Mouse (Mus musculus): ENCODE data around the gene Fcgr3.

Fcgr3 gene

GRCm38 (mm10) chr1:171057253-171057652, 7.5 kb downstream of the Fcgr3 start:
- DNase-seq (ENCODE audit: inconsistent age in 2 of 2, low spot score in 1 of 2) = peak in 1 of 2 experiments; percentile 73

GRCm38 (mm10) chr1:171053305-171053704, 11.4 kb downstream of the Fcgr3 start:
- DNase-seq (ENCODE audit: inconsistent age in 2 of 2, low spot score in 1 of 2) = no peak

DNA sequence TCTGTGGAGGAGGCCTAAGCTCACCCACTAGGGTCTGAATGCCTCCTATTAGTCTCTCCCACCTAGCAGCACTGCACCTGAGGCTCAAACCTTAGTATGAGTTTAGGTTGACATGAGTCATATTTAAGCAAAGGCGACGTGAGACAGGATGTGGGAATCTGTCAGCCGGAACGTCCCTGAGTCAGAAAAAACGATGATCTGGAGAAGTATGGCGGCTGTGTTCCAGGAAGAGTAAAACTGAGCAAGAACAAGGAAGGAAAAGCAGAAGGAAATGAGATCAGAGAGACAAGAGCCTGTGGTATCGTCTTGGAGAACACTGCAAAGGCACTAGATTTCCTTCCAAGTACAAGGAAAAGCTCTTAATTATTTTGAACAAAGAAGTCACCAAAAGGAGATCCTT, 14.0 kb downstream of the Fcgr3 start:
- DNase-seq (ENCODE audit: inconsistent age in 2 of 2, low spot score in 1 of 2) = no peak

GRCm38 (mm10) chr1:171049263-171049662, 15.5 kb downstream of the Fcgr3 start:
- DNase-seq (ENCODE audit: inconsistent age in 2 of 2, low spot score in 1 of 2) = no peak

- no peak for DNase-seq (ENCODE audit: inconsistent age in 2 of 2, low spot score in 1 of 2)
These were observed 18.2 kb downstream of the Fcgr3 start for GRCm38 (mm10) chr1:171046501-171046900.

DNA sequence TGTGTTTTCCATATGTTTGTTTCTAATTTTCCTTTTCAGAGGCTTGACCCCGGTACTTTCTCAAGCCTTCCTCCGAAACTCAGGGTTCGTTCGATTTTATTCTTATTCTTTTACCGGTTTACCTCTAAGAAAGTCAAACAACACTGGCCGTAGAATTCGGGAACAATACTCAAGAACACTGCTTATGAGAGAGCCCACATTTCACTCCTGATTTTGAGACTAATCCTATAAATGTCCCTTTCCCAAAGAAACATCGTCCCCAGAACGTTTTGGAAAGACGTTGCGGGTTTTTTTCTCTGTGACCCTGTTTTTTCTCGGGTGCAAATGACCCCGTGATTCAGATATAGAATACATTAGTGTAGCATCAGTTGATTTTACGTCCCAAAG, 19.7 kb downstream of the Fcgr3 start:
- DNase-seq (ENCODE audit: inconsistent age in 2 of 2, low spot score in 1 of 2) = no peak

DNA sequence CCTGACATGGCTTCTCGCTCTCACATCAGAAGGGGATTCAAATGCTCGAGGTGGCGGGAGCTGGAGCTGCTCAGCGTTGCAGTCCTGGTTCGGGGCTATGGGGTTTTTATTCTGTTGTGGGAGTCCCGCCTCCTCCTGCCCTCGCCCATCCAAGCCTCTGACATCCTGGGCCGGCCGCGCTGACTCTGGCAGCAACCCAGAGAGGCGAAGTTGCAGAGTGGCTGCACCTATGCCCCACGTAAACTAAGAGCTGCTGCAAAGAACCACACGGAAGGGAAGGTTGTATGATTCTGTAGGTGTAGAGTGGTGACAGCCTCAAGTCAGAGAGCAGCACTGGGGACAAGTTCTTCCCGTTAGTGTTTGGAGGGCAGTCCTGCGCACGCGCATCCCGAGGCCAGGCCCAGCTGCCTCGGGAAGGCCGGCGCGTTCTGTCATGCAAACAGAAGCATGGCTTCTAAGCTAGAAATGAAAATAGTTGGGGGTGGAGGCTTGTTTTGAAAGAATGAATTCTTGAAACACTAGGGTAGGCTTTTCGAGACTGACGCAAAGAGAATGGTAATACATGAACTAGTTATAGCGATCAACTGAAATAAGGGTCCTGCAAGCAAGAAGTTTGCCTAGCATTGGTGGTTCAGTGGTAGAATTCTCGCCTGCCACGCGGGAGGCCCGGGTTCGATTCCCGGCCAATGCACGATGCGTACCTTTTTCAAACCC, 20.2 kb downstream of the Fcgr3 start:
- DNase-seq (ENCODE audit: inconsistent age in 2 of 2, low spot score in 1 of 2) = peak; percentile 91 to 97

- DNase-seq (ENCODE audit: inconsistent age in 2 of 2, low spot score in 1 of 2) = no peak
These were observed 21.1 kb downstream of the Fcgr3 start for GRCm38 (mm10) chr1:171043594-171044153.

GRCm38 (mm10) chr1:171039880-171040279, 24.9 kb downstream of the Fcgr3 start:
- DNase-seq (ENCODE audit: inconsistent age in 2 of 2, low spot score in 1 of 2) = no peak

- no peak for DNase-seq (ENCODE audit: inconsistent age in 2 of 2, low spot score in 1 of 2)
These were observed 25.6 kb downstream of the Fcgr3 start for GRCm38 (mm10) chr1:171039135-171039534.

GRCm38 (mm10) chr1:171037861-171038721, 26.6 kb downstream of the Fcgr3 start:
- DNase-seq (ENCODE audit: inconsistent age in 2 of 2, low spot score in 1 of 2) = peak; percentile 86 to 98

- DNase-seq (ENCODE audit: inconsistent age in 2 of 2, low spot score in 1 of 2) = peak; percentile 76 to 96
These were observed 28.0 kb downstream of the Fcgr3 start for GRCm38 (mm10) chr1:171036550-171037324.

DNA sequence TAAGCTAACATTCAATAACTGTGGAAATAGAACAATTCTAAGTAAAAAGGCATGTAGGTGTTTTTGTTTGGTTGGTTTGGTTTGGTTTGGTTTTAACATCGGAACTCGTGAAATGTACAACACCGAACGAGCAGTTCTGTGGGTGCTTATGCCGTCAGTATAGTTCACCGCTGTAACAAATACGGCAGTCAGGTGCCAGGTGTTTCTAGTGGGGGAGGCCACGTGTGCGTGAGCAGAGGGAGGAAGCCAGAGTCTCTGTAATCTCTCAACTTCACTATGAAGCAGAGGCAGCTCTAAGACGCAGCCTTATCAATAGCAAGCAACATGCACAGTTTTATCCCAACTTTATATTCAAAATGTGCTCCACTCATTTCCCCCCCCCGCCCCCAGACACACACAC, 29.1 kb downstream of the Fcgr3 start:
- DNase-seq (ENCODE audit: inconsistent age in 2 of 2, low spot score in 1 of 2) = no peak

- DNase-seq (ENCODE audit: inconsistent age in 2 of 2, low spot score in 1 of 2) = no peak
These were observed 30.5 kb downstream of the Fcgr3 start for GRCm38 (mm10) chr1:171034201-171034600.

- peak; percentile 90 to 98 for DNase-seq (ENCODE audit: inconsistent age in 2 of 2, low spot score in 1 of 2)
These were observed 31.0 kb downstream of the Fcgr3 start for GRCm38 (mm10) chr1:171033756-171034155.

GRCm38 (mm10) chr1:171033196-171033595, 31.5 kb downstream of the Fcgr3 start:
- no peak for DNase-seq (ENCODE audit: inconsistent age in 2 of 2, low spot score in 1 of 2)

- DNase-seq (ENCODE audit: inconsistent age in 2 of 2, low spot score in 1 of 2) = peak in 1 of 2 experiments; percentile 37
These were observed 32.0 kb downstream of the Fcgr3 start for GRCm38 (mm10) chr1:171032691-171033090.

DNA sequence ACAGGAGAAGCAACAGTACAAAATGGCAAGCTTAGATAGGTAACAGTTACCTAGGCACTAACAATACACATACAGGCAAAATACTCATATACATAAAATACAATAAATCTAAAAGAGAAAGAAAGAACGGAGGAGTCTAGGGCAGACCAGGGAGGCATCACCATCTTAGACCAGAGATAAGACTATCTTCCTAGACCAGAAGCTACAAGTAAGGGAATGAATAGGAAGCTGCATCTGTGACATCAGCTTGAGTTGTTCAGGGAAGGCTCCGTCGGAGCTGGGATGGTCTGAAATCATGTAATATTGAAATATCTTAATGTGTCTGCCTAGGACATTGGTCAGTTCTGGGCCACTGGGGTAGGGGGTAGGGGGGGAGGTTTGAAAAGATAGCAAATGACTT, 33.0 kb downstream of the Fcgr3 start:
- DNase-seq (ENCODE audit: inconsistent age in 2 of 2, low spot score in 1 of 2) = no peak

GRCm38 (mm10) chr1:171019311-171019950, 45.3 kb downstream of the Fcgr3 start:
- peak; percentile 74 to 89 for DNase-seq (ENCODE audit: inconsistent age in 2 of 2, low spot score in 1 of 2)

GRCm38 (mm10) chr1:171018737-171019136, 46.0 kb downstream of the Fcgr3 start, which contains the start of gene Fcgr4:
Gene Fcgr4, plus strand, starts transcription at chr1:171018920.
- peak in 1 of 2 experiments; percentile 43 for DNase-seq (ENCODE audit: inconsistent age in 2 of 2, low spot score in 1 of 2)
